Mouse (Mus musculus): Measurements from ENCODE around the gene Mturn. TPM values are rescaled to one million over a fixed set of nuclear protein-coding genes. Genes with fewer than 3 reads are reported as not detected.

The Mturn gene
- polyA plus RNA-seq, 1 experiment from 2014 or later = 12.2 TPM

GRCm38 (mm10) chr6:54685103-54685502 lies 3.7 kb downstream of the Mturn start:
- ATAC-seq (ENCODE audit: insufficient number of reproducible peaks, low FRiP score, low TSS enrichment, low read depth) = no peak
- H3K4me1 ChIP-seq = peaks cover 15% of the 10 kb centered on the region
- 62% methylated on average over 5 of the region's 5 CpGs for WGBS

GRCm38 (mm10) chr6:54685716-54686395 lies 4.4 kb downstream of the Mturn start:
- Histone ChIP-seq H3K9ac (no peak overlapping the region), H3K4me2 (replicated peaks) (no peak overlapping the region), H3K27ac (replicated peaks) (no peak overlapping the region), H3K4me1 (peaks cover 11% of the 10 kb centered on the region), H3K27me3 (peaks cover 11% of the 10 kb centered on the region; the same call in 1 of the 2 replicates), H3K36me3 (no peaks in the 10 kb centered on the region), H3K4me3 (replicated peaks) (no peak overlapping the region), H3K9me3 (replicated peaks) (no peaks in the 10 kb centered on the region)
- ATAC-seq (ENCODE audit: insufficient number of reproducible peaks, low FRiP score, low TSS enrichment, low read depth) = no peak
- 74% methylated on average over 14 of the region's 14 CpGs for WGBS

More at GRCm38 (mm10) chr6:54685103-54685502, 3.7 kb downstream of the Mturn start:
- Histone ChIP-seq H3K27me3 (peaks cover 11% of the 10 kb centered on the region; the same call in 1 of the 2 replicates), H3K4me3 (replicated peaks) (no peak overlapping the region), H3K36me3 (no peaks in the 10 kb centered on the region), H3K9me3 (replicated peaks) (no peaks in the 10 kb centered on the region), H3K27ac (replicated peaks) (no peak overlapping the region), H3K4me2 (replicated peaks) (no peak overlapping the region), H3K9ac (no peak overlapping the region)

GRCm38 (mm10) chr6:54686946-54687737 lies 5.7 kb downstream of the Mturn start:
- H3K27me3 ChIP-seq = peaks cover 11% of the 10 kb centered on the region; the same call in 1 of the 2 replicates
- H3K4me1 ChIP-seq = peaks cover 6% of the 10 kb centered on the region
- H3K27ac ChIP-seq (replicated peaks) = no peak overlapping the region
- H3K4me2 ChIP-seq (replicated peaks) = no peak overlapping the region
- no peaks in the 10 kb centered on the region for H3K36me3 ChIP-seq
- ATAC-seq (ENCODE audit: insufficient number of reproducible peaks, low FRiP score, low TSS enrichment, low read depth) = no peak
- no peak overlapping the region for H3K9ac ChIP-seq
- no peak overlapping the region for H3K4me3 ChIP-seq (replicated peaks)
- WGBS = 88% methylated on average over 21 of the region's 21 CpGs
- no peaks in the 10 kb centered on the region for H3K9me3 ChIP-seq (replicated peaks)

- H3K36me3 ChIP-seq = no peaks in the 10 kb centered on the region
- ATAC-seq (ENCODE audit: insufficient number of reproducible peaks, low FRiP score, low TSS enrichment, low read depth) = no peak
- no peak overlapping the region for H3K4me2 ChIP-seq (replicated peaks)
- H3K4me1 ChIP-seq = no peaks in the 10 kb centered on the region
- WGBS = 74% methylated on average over 18 of the region's 18 CpGs
- no peak overlapping the region for H3K9ac ChIP-seq
- peaks cover 5% of the 10 kb centered on the region; the same call in 1 of the 2 replicates for H3K27me3 ChIP-seq
- H3K4me3 ChIP-seq (replicated peaks) = no peak overlapping the region
- H3K9me3 ChIP-seq (replicated peaks) = no peaks in the 10 kb centered on the region
- no peak overlapping the region for H3K27ac ChIP-seq (replicated peaks)
Observed at GRCm38 (mm10) chr6:54688467-54689323, 7.3 kb downstream of the Mturn start.

- WGBS = 81% methylated on average over 7 of the region's 7 CpGs
- no peaks in the 10 kb centered on the region for H3K27me3 ChIP-seq
- H3K4me3 ChIP-seq (replicated peaks) = no peak overlapping the region
- H3K36me3 ChIP-seq = no peaks in the 10 kb centered on the region
- no peak overlapping the region for H3K9ac ChIP-seq
- no peaks in the 10 kb centered on the region for H3K4me1 ChIP-seq
- H3K4me2 ChIP-seq (replicated peaks) = no peak overlapping the region
- H3K9me3 ChIP-seq (replicated peaks) = no peaks in the 10 kb centered on the region
- no peak overlapping the region for H3K27ac ChIP-seq (replicated peaks)
- ATAC-seq (ENCODE audit: insufficient number of reproducible peaks, low FRiP score, low TSS enrichment, low read depth) = no peak
Observed at GRCm38 (mm10) chr6:54689686-54690085, 8.3 kb downstream of the Mturn start.

DNA sequence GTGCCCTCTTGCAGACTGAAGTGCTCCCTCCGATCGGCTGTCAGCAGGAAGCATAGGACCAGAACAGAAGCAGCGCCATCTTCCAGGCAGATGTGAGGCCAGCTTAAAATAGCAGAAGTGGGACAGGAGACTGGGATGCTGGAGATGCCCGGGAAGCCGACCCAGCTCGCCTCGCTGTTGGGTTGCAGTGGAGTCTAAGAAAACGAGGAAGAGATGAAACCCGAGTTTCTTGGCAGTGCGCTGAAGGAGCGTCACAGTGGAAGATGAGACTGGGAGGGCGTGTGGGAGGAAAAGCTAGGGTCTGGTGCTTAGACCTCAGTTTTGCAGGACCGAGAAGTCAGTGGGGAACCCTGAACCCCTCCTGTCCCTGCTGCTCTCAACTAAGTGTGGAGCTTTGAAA lies 9.4 kb downstream of the Mturn start:
- WGBS = 78% methylated on average over 13 of the region's 13 CpGs
- no peaks in the 10 kb centered on the region for H3K4me1 ChIP-seq
- no peak overlapping the region for H3K4me3 ChIP-seq (replicated peaks)
- H3K27ac ChIP-seq (replicated peaks) = no peak overlapping the region
- H3K9ac ChIP-seq = no peak overlapping the region
- no peaks in the 10 kb centered on the region for H3K9me3 ChIP-seq (replicated peaks)
- no peaks in the 10 kb centered on the region for H3K36me3 ChIP-seq
- no peak overlapping the region for H3K4me2 ChIP-seq (replicated peaks)
- no peak for ATAC-seq (ENCODE audit: insufficient number of reproducible peaks, low FRiP score, low TSS enrichment, low read depth)
- no peaks in the 10 kb centered on the region for H3K27me3 ChIP-seq

GRCm38 (mm10) chr6:54691368-54692116 lies 10.1 kb downstream of the Mturn start:
- H3K27me3 ChIP-seq = no peaks in the 10 kb centered on the region
- H3K9ac ChIP-seq = no peak overlapping the region
- no peak overlapping the region for H3K27ac ChIP-seq (replicated peaks)
- ATAC-seq (ENCODE audit: insufficient number of reproducible peaks, low FRiP score, low TSS enrichment, low read depth) = no peak
- WGBS = 71% methylated on average over 14 of the region's 14 CpGs
- H3K36me3 ChIP-seq = no peaks in the 10 kb centered on the region
- H3K4me1 ChIP-seq = no peaks in the 10 kb centered on the region
- no peak overlapping the region for H3K4me2 ChIP-seq (replicated peaks)
- no peaks in the 10 kb centered on the region for H3K9me3 ChIP-seq (replicated peaks)
- no peak overlapping the region for H3K4me3 ChIP-seq (replicated peaks)

- Histone ChIP-seq H3K4me1 (no peaks in the 10 kb centered on the region), H3K9ac (no peak overlapping the region), H3K27me3 (no peaks in the 10 kb centered on the region), H3K36me3 (no peaks in the 10 kb centered on the region), H3K4me3 (replicated peaks) (no peak overlapping the region), H3K9me3 (replicated peaks) (no peaks in the 10 kb centered on the region), H3K4me2 (replicated peaks) (no peak overlapping the region), H3K27ac (replicated peaks) (no peak overlapping the region)
- WGBS = 61% methylated on average over 1 of the region's 1 CpGs
- ATAC-seq (ENCODE audit: insufficient number of reproducible peaks, low FRiP score, low TSS enrichment, low read depth) = no peak
Observed at GRCm38 (mm10) chr6:54692201-54692600, 10.8 kb downstream of the Mturn start.

- no peak for ATAC-seq (ENCODE audit: insufficient number of reproducible peaks, low FRiP score, low TSS enrichment, low read depth)
Observed at GRCm38 (mm10) chr6:54693286-54693685, 11.9 kb downstream of the Mturn start.

GRCm38 (mm10) chr6:54698691-54699476 lies 17.5 kb downstream of the Mturn start:
- Histone ChIP-seq H3K4me3 (replicated peaks) (peak overlapping the region; percentile 52), H3K4me2 (replicated peaks) (peak overlapping the region; percentile 95), H3K9me3 (replicated peaks) (no peaks in the 10 kb centered on the region), H3K27ac (replicated peaks) (no peak overlapping the region), H3K9ac (peak overlapping the region; percentile 35), H3K27me3 (peaks cover 22% of the 10 kb centered on the region), H3K36me3 (no peaks in the 10 kb centered on the region), H3K4me1 (peaks cover 13% of the 10 kb centered on the region)
- ATAC-seq (ENCODE audit: insufficient number of reproducible peaks, low FRiP score, low TSS enrichment, low read depth) = no peak
- 5% methylated on average over 24 of the region's 24 CpGs for WGBS

More at GRCm38 (mm10) chr6:54693286-54693685, 11.9 kb downstream of the Mturn start:
- Histone ChIP-seq H3K4me2 (replicated peaks) (no peak overlapping the region), H3K27me3 (no peaks in the 10 kb centered on the region), H3K9me3 (replicated peaks) (no peaks in the 10 kb centered on the region), H3K9ac (no peak overlapping the region), H3K4me3 (replicated peaks) (no peak overlapping the region), H3K27ac (replicated peaks) (no peak overlapping the region), H3K4me1 (no peaks in the 10 kb centered on the region), H3K36me3 (no peaks in the 10 kb centered on the region)
- 82% methylated on average over 6 of the region's 6 CpGs for WGBS
